Mouse (Mus musculus) lung, embryonic 15.5 days (tissue): ENCODE measurements around the gene Nubp1. TPM values are rescaled to one million over a fixed set of nuclear protein-coding genes. Genes with fewer than 3 reads are reported as not detected.

ENCODE experiments used
- ATAC-seq: fragments of 200-750 bp; cut with Nextera tagmentation; 2 replicates; pipeline ENCODE4 v1.8.0; 2017; ENCODE audit warnings: moderate number of reproducible peaks, borderline replicate concordance; ENCODE audit not compliant: low FRiP score, low TSS enrichment; ENCODE audit errors: extremely low read depth
- H3K27ac ChIP-seq: fragments of 300-500 bp; sonication (generic); 2 replicates; pipeline ENCODE4 v1.5.1; 2015; ENCODE audit warnings: moderate library complexity, mild to moderate bottlenecking, inconsistent platforms
- H3K27me3 ChIP-seq: fragments of 300-500 bp; sonication (generic); 2 replicates; pipeline ENCODE4 v1.6.1; 2015; ENCODE audit warnings: inconsistent platforms
- H3K36me3 ChIP-seq: fragments of 300-500 bp; sonication (generic); 2 replicates; pipeline ENCODE4 v1.6.1; 2015; ENCODE audit warnings: inconsistent platforms
- H3K4me1 ChIP-seq: fragments of 300-500 bp; sonication (generic); 2 replicates; pipeline ENCODE4 v1.6.1; 2015; ENCODE audit warnings: inconsistent platforms
- H3K4me2 ChIP-seq: fragments of 300-500 bp; sonication (generic); 2 replicates; pipeline ENCODE4 v1.6.1; 2015; ENCODE audit warnings: inconsistent platforms, mild to moderate bottlenecking, moderate library complexity
- H3K4me3 ChIP-seq: fragments of 300-500 bp; sonication (generic); 2 replicates; pipeline ENCODE4 v1.5.1; 2015; ENCODE audit warnings: mild to moderate bottlenecking, inconsistent platforms
- H3K9ac ChIP-seq: fragments of 300-500 bp; sonication (generic); 2 replicates; pipeline ENCODE4 v1.6.1; 2015; ENCODE audit warnings: inconsistent platforms
- H3K9me3 ChIP-seq: fragments of 300-500 bp; sonication (generic); 2 replicates; pipeline ENCODE4 v1.6.1; 2016; ENCODE audit warnings: inconsistent platforms
- WGBS: fragments of 180-500 bp; shearing (Covaris S2); methylation state at CpG from one replicate; pipeline ENCODE4 v1.1.7; 2015; 5-methylcytosine and 5-hydroxymethylcytosine counted together
- polyA plus RNA-seq: library from polyadenylated mRNA; unstranded; fragments of >200 nt; fragmentation: Nextera tagmentation; extraction: Ambion mirVana; gene quantifications from 2 replicates; pipeline ENCODE4 v1.2.1, GENCODE M21; 2015

The Nubp1 gene
- polyA plus RNA-seq, 1 experiment from 2014 or later, result 74.4 TPM

- ATAC-seq, result peak; percentile 93
- peak overlapping the region; percentile 7; the same call in 1 of the 2 replicates for H3K4me2 ChIP-seq
- no peak overlapping the region for H3K4me3 ChIP-seq
- H3K27me3 ChIP-seq, result no peaks in the 10 kb centered on the region
- H3K36me3 ChIP-seq, result no peaks in the 10 kb centered on the region
- H3K27ac ChIP-seq, result peak overlapping the region; percentile 75
- H3K9me3 ChIP-seq, result no peaks in the 10 kb centered on the region
- H3K4me1 ChIP-seq, result peaks cover 36% of the 10 kb centered on the region
- H3K9ac ChIP-seq, result no peak overlapping the region
- WGBS, result 18% methylated on average over 8 of the region's 8 CpGs
Measured at GRCm38 (mm10) chr16:10452445-10452896, 40.7 kb downstream of the Nubp1 start.

GRCm38 (mm10) chr16:10453872-10454582 lies 42.3 kb downstream of the Nubp1 start:
- no peak for ATAC-seq
- H3K36me3 ChIP-seq, result no peaks in the 10 kb centered on the region
- no peak overlapping the region for H3K4me2 ChIP-seq
- 82% methylated on average over 6 of the region's 6 CpGs for WGBS
- H3K27me3 ChIP-seq, result no peaks in the 10 kb centered on the region
- H3K4me3 ChIP-seq, result no peak overlapping the region
- H3K9ac ChIP-seq, result no peak overlapping the region
- H3K4me1 ChIP-seq, result peaks cover 31% of the 10 kb centered on the region
- H3K9me3 ChIP-seq, result no peaks in the 10 kb centered on the region
- no peak overlapping the region for H3K27ac ChIP-seq

- H3K4me1 ChIP-seq, result peaks cover 31% of the 10 kb centered on the region
- no peak overlapping the region for H3K9ac ChIP-seq
- no peak overlapping the region for H3K27ac ChIP-seq
- H3K27me3 ChIP-seq, result no peaks in the 10 kb centered on the region
- no peak for ATAC-seq
- no peaks in the 10 kb centered on the region for H3K36me3 ChIP-seq
- H3K4me2 ChIP-seq, result no peak overlapping the region
- WGBS, result 31% methylated on average over 3 of the region's 3 CpGs
- no peak overlapping the region for H3K4me3 ChIP-seq
- no peaks in the 10 kb centered on the region for H3K9me3 ChIP-seq
Measured at GRCm38 (mm10) chr16:10454583-10454974, 42.8 kb downstream of the Nubp1 start.

GRCm38 (mm10) chr16:10460188-10460587 lies 48.4 kb downstream of the Nubp1 start:
- no peak overlapping the region for H3K4me2 ChIP-seq
- no peak overlapping the region for H3K27ac ChIP-seq
- 69% methylated on average over 2 of the region's 2 CpGs for WGBS
- no peaks in the 10 kb centered on the region for H3K4me1 ChIP-seq
- no peak overlapping the region for H3K4me3 ChIP-seq
- H3K9me3 ChIP-seq, result no peaks in the 10 kb centered on the region
- no peaks in the 10 kb centered on the region for H3K27me3 ChIP-seq
- no peak for ATAC-seq
- no peaks in the 10 kb centered on the region for H3K36me3 ChIP-seq
- H3K9ac ChIP-seq, result no peak overlapping the region

DNA sequence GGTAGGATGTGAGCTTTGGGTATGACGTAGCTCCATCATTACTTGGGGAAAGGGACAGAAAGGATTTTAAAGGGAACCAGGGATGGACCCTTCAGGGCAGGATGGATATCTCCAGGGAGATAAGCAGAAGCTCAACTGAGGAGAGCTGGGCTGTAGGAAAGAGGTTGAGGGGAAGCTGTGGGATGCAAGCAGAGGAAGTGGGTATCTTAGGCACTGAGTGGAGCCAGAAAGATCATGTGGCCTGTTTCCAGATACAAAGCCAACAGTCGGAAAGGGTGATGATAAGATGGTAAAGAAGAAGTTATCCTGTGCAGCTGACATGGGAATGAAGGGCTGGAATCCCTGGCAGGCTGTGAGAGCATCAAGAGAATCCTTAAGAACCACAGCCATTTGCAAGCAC lies 49.4 kb downstream of the Nubp1 start:
- Histone ChIP-seq H3K27ac (no peak overlapping the region), H3K4me1 (no peaks in the 10 kb centered on the region), H3K27me3 (no peaks in the 10 kb centered on the region), H3K4me2 (no peak overlapping the region), H3K4me3 (no peak overlapping the region), H3K36me3 (no peaks in the 10 kb centered on the region), H3K9me3 (no peaks in the 10 kb centered on the region), H3K9ac (no peak overlapping the region)
- 80% methylated on average over 2 of the region's 2 CpGs for WGBS
- no peak for ATAC-seq

DNA sequence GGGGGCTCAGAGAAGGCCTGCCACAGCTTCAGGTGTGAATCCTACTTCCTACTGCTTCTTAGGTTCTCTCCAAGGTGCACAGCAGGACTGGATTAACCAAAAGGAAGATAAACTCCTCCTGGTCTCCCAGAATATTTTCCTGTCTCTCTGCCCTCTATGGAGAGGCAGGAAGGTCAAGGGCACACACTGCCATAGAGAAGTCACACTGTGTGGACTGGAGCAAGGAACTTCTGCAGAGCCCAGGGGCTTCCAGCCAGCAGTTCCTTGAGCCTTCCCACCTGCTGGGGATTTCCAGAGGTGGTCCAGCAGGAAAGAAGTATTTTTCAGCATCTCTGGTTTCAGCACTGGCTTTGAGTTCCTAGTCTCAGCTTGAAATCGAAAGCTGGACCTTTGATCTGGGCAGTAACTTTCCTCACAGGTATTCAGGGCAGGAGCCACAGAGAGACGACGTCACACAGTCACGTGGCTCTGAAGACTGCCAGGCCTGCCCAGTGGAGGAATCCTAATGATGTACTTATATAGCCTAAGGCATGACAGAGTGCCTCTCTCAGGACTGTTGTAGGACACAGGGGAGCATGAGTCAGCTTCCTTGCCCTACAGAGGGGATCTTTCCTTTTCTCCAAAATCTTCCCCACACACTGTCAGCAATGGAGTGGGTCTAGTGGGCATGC lies 53.4 kb downstream of the Nubp1 start:
- ATAC-seq, result no peak

DNA sequence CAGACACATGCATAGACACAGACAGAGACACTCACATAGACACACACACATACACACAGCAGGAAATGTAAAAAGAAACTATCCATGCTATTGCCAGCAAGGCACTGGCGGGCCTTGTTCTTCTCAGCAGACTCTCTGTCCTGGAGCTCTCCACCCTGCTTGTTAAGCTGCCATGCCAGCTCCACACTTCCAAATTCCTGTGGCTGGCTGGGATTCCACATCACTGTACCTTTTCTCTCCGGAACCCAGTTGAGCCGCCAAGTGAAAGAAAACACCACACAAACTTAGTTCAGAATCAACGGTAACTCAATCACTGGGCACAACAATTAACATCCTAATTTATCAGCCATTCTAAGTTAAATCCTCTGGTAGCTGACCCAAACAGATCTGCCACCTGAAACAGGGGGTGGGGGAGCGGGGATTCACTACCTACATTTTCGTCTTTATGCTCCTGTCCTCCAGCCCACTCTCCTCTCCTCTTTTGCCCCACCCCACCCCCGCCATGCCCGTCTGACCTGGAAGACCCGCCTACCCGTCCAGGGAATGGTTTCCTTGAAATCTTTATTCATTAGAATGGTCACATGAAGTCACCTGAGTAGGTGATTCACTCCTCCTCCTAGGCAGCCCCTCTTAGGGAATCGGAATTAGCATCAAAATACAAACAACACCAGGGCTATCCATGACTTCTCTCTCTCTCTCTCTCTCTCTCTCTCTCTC lies 55.8 kb downstream of the Nubp1 start:
- H3K27ac ChIP-seq, result 0 out of 2 replicates have a peak overlapping the region, but pooled peaks have one; percentile 5
- ATAC-seq, result no peak
- WGBS, result 32% methylated on average over 11 of the region's 11 CpGs
- no peak overlapping the region for H3K4me3 ChIP-seq
- no peaks in the 10 kb centered on the region for H3K36me3 ChIP-seq
- no peaks in the 10 kb centered on the region; the same call in 1 of the 2 replicates for H3K4me1 ChIP-seq
- no peaks in the 10 kb centered on the region for H3K9me3 ChIP-seq
- no peak overlapping the region for H3K4me2 ChIP-seq
- no peaks in the 10 kb centered on the region for H3K27me3 ChIP-seq
- H3K9ac ChIP-seq, result no peak overlapping the region

More for the DNA sequence above, 53.4 kb downstream of the Nubp1 start:
- Histone ChIP-seq H3K36me3 (no peaks in the 10 kb centered on the region), H3K4me2 (no peak overlapping the region), H3K9me3 (no peaks in the 10 kb centered on the region), H3K4me1 (no peaks in the 10 kb centered on the region), H3K9ac (no peak overlapping the region), H3K4me3 (no peak overlapping the region), H3K27me3 (no peaks in the 10 kb centered on the region), H3K27ac (no peak overlapping the region)
- WGBS, result 19% methylated on average over 4 of the region's 4 CpGs

- Histone ChIP-seq H3K27ac (no peak overlapping the region), H3K9me3 (no peaks in the 10 kb centered on the region), H3K4me1 (peaks cover 3% of the 10 kb centered on the region; the same call in 1 of the 2 replicates), H3K4me2 (no peak overlapping the region), H3K36me3 (no peaks in the 10 kb centered on the region), H3K27me3 (no peaks in the 10 kb centered on the region), H3K4me3 (no peak overlapping the region), H3K9ac (no peak overlapping the region)
- ATAC-seq, result no peak
- WGBS, result 76% methylated on average over 1 of the region's 1 CpGs
Measured at GRCm38 (mm10) chr16:10468201-10468600, 56.5 kb downstream of the Nubp1 start.

- Histone ChIP-seq H3K4me2 (no peak overlapping the region), H3K4me1 (peaks cover 20% of the 10 kb centered on the region; the same call in 1 of the 2 replicates), H3K27ac (no peak overlapping the region), H3K4me3 (no peak overlapping the region), H3K27me3 (no peaks in the 10 kb centered on the region), H3K9me3 (no peaks in the 10 kb centered on the region), H3K9ac (no peak overlapping the region), H3K36me3 (no peaks in the 10 kb centered on the region)
- WGBS, result 91% methylated on average over 3 of the region's 3 CpGs
- ATAC-seq, result no peak
Measured at GRCm38 (mm10) chr16:10471950-10472349, 60.2 kb downstream of the Nubp1 start.

Other genes with a start within 250 kb of the Nubp1 start
- gene Rpl39l, start 241.7 kb upstream of the Nubp1 start, polyA plus RNA-seq, result 0.25 TPM in 1 of 2 replicates, not detected in the other
- gene Atf7ip2, start 219.2 kb upstream of the Nubp1 start, polyA plus RNA-seq, result 1.5 and 1.6 TPM in 2 replicates
- gene Emp2, start 98.0 kb upstream of the Nubp1 start, polyA plus RNA-seq, result 79.3 and 93.8 TPM in 2 replicates
- 1.9 and 2.6 TPM in 2 replicates for gene Tekt5, start 16.5 kb upstream of the Nubp1 start, polyA plus RNA-seq
- gene Tvp23a, start 35.4 kb downstream of the Nubp1 start, polyA plus RNA-seq, result 10.5 and 11.0 TPM in 2 replicates
- gene Ciita, start 68.1 kb downstream of the Nubp1 start, polyA plus RNA-seq, result 0.70 and 1.00 TPM in 2 replicates
- 25.5 and 25.6 TPM in 2 replicates for gene Dexi, start 131.1 kb downstream of the Nubp1 start, polyA plus RNA-seq
- gene Clec16a, start 133.4 kb downstream of the Nubp1 start, polyA plus RNA-seq, result 27.7 and 29.3 TPM in 2 replicates